Mouse (Mus musculus) kidney, embryonic 15.5 days (tissue): ENCODE measurements at regions not wholly inside any gene's neighbourhood (a gene's known extent, or its start where the extent isn't known, plus 50 kb on each side); places are given as distances from the start of the nearest gene placed in this dataset.

Experiments
- ATAC-seq: fragments of 200-750 bp; cut with Nextera tagmentation; replicated peaks from 2 replicates; pipeline ENCODE4 v1.8.0; 2017; ENCODE audit warnings: moderate TSS enrichment; ENCODE audit not compliant: low FRiP score
- H3K27ac ChIP-seq: fragments of 300-500 bp; sonication (generic); 2 replicates; pipeline ENCODE4 v1.5.1; 2015; ENCODE audit warnings: mild to moderate bottlenecking, inconsistent platforms
- H3K27me3 ChIP-seq: fragments of 300-500 bp; sonication (generic); 2 replicates; pipeline ENCODE4 v1.6.1; 2015; ENCODE audit warnings: inconsistent platforms
- H3K36me3 ChIP-seq: fragments of 300-500 bp; sonication (generic); 2 replicates; pipeline ENCODE4 v1.6.1; 2015; ENCODE audit warnings: inconsistent platforms
- H3K4me1 ChIP-seq: fragments of 300-500 bp; sonication (generic); 2 replicates; pipeline ENCODE4 v1.6.1; 2015; ENCODE audit warnings: inconsistent platforms
- H3K4me2 ChIP-seq: fragments of 300-500 bp; sonication (generic); 2 replicates; pipeline ENCODE4 v1.6.1; 2015; ENCODE audit warnings: moderate library complexity, mild to moderate bottlenecking, inconsistent platforms
- H3K4me3 ChIP-seq: fragments of 300-500 bp; sonication (generic); replicated peaks from 2 replicates; pipeline ENCODE4 v1.5.1; 2015; ENCODE audit warnings: mild to moderate bottlenecking, inconsistent platforms
- H3K9ac ChIP-seq: fragments of 300-500 bp; sonication (generic); 2 replicates; pipeline ENCODE4 v1.6.1; 2015; ENCODE audit warnings: mild to moderate bottlenecking, inconsistent platforms
- H3K9me3 ChIP-seq: fragments of 300-500 bp; sonication (generic); replicated peaks from 2 replicates; pipeline ENCODE4 v1.6.1; 2016; ENCODE audit warnings: inconsistent platforms
- WGBS: fragments of 180-500 bp; shearing (Covaris S2); methylation state at CpG from one replicate; pipeline ENCODE4 v1.1.7; 2015; ENCODE audit warnings: mixed read lengths; 5-methylcytosine and 5-hydroxymethylcytosine counted together

GRCm38 (mm10) chr15:52599511-52599910 is 1285.2 kb upstream of the Gm7489 start:
- no peak overlapping the region for H3K9ac ChIP-seq
- no peaks in the 10 kb centered on the region for H3K36me3 ChIP-seq
- H3K4me2 ChIP-seq: no peak overlapping the region
- no peak for ATAC-seq
- no peaks in the 10 kb centered on the region for H3K4me1 ChIP-seq
- H3K27me3 ChIP-seq: no peaks in the 10 kb centered on the region
- no peak overlapping the region for H3K27ac ChIP-seq
- no peak overlapping the region for H3K4me3 ChIP-seq
- H3K9me3 ChIP-seq: no peaks in the 10 kb centered on the region

GRCm38 (mm10) chr15:52599957-52600356 is 1284.7 kb upstream of the Gm7489 start:
- Histone ChIP-seq H3K4me3 (no peak overlapping the region), H3K27me3 (no peaks in the 10 kb centered on the region), H3K4me2 (no peak overlapping the region), H3K9me3 (no peaks in the 10 kb centered on the region), H3K36me3 (no peaks in the 10 kb centered on the region), H3K27ac (no peak overlapping the region), H3K4me1 (no peaks in the 10 kb centered on the region), H3K9ac (no peak overlapping the region)
- no peak for ATAC-seq
- 77% methylated on average over 2 of the region's 2 CpGs for WGBS

GRCm38 (mm10) chr15:52639790-52640189 is 1244.9 kb upstream of the Gm7489 start:
- Histone ChIP-seq H3K4me3 (no peak overlapping the region), H3K9ac (no peak overlapping the region), H3K4me1 (no peaks in the 10 kb centered on the region), H3K4me2 (no peak overlapping the region), H3K36me3 (no peaks in the 10 kb centered on the region), H3K9me3 (no peaks in the 10 kb centered on the region), H3K27me3 (no peaks in the 10 kb centered on the region), H3K27ac (no peak overlapping the region)
- 89% methylated on average over 3 of the region's 3 CpGs for WGBS
- no peak for ATAC-seq

- ATAC-seq: no peak
These were observed 1238.7 kb upstream of the Gm7489 start for GRCm38 (mm10) chr15:52645961-52646360.

GRCm38 (mm10) chr15:52657916-52658315 is 1226.8 kb upstream of the Gm7489 start:
- no peak overlapping the region for H3K4me2 ChIP-seq
- no peak for ATAC-seq
- H3K4me1 ChIP-seq: no peaks in the 10 kb centered on the region
- H3K36me3 ChIP-seq: no peaks in the 10 kb centered on the region
- H3K9me3 ChIP-seq: no peaks in the 10 kb centered on the region
- no peak overlapping the region for H3K27ac ChIP-seq
- H3K4me3 ChIP-seq: no peak overlapping the region
- H3K9ac ChIP-seq: no peak overlapping the region
- no peaks in the 10 kb centered on the region for H3K27me3 ChIP-seq

More at GRCm38 (mm10) chr15:52645961-52646360, 1238.7 kb upstream of the Gm7489 start:
- Histone ChIP-seq H3K27ac (no peak overlapping the region), H3K4me2 (no peak overlapping the region), H3K9ac (no peak overlapping the region), H3K9me3 (no peaks in the 10 kb centered on the region), H3K36me3 (no peaks in the 10 kb centered on the region), H3K4me1 (no peaks in the 10 kb centered on the region), H3K27me3 (no peaks in the 10 kb centered on the region), H3K4me3 (no peak overlapping the region)
- 64% methylated on average over 2 of the region's 2 CpGs for WGBS
